Mouse (Mus musculus) stomach, embryonic 14.5 days (tissue): ENCODE measurements around the gene Lrrk1. TPM values are rescaled to one million over a fixed set of nuclear protein-coding genes. Genes with fewer than 3 reads are reported as not detected.

ENCODE experiments used
- microRNA-seq: library from miRNA; unstranded; fragments of <30 nt; microRNA quantifications from one replicate; pipeline ENCODE4, GENCODE M21; 2016
- polyA plus RNA-seq: library from polyadenylated mRNA; unstranded; fragments of >200 nt; fragmentation: Nextera tagmentation; extraction: Ambion mirVana; gene quantifications from 2 replicates; pipeline ENCODE4 v1.2.1, GENCODE M21; 2014

Gene Lrrk1
- polyA plus RNA-seq, 1 experiment from 2014 or later = 17.9 TPM

Small RNA genes lying within 50 kb of the gene (microRNA-seq; reads per million reads assigned to microRNA genes)
- not detected for gene Mir7057

Other genes starting within 250 kb of the Lrrk1 start
- not detected in 2 replicates for gene Gm10974, start 22.4 kb downstream of the Lrrk1 start, polyA plus RNA-seq
- 11.4 and 11.5 TPM in 2 replicates for gene Aldh1a3, start 39.2 kb upstream of the Lrrk1 start, polyA plus RNA-seq